Mouse (Mus musculus) ES-Bruce4 (cell line): Measurements from ENCODE around the gene Kif24.

Experiments used
- CTCF ChIP-seq: IDR thresholded peaks from one replicate; pipeline ENCODE4 v1.8.1; 2011; ENCODE audit warnings: low read depth, low read length
- EP300 ChIP-seq: IDR thresholded peaks from 2 replicates; pipeline ENCODE4 v1.6.1; 2011; ENCODE audit warnings: low read depth, low read length; ENCODE audit not compliant: insufficient read depth
- POLR2A ChIP-seq: IDR thresholded peaks from one replicate; pipeline ENCODE4 v1.8.1; 2011; ENCODE audit warnings: low read length; ENCODE audit not compliant: insufficient read depth

DNA sequence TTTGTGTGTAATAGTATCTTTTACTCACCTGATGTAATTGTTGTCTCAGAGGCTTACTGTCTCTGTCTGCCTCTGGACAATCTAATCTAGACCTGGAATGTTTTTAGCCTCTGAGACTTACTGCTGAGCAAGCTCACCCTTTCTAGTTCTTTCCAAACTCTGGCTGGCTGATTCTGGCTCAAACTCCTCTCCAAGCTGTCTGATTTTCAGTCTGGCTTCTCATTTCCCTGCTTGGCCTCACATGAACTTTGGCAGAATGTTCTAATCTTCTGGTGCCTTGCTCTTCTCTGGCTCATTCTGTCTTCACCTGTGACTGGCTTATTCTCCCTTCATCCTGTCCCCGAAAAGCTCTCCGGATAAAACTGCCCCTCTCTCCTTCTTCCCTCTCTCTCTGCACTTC lies 118.7 kb downstream of the Kif24 start:
- TF ChIP-seq CTCF, result no peak
- no peak for TF ChIP-seq EP300
- no peak for TF ChIP-seq POLR2A
